Mouse (Mus musculus) adrenal gland, adult 10 weeks (tissue): ENCODE results near the gene Dnah2. TPM values are rescaled to one million over a fixed set of nuclear protein-coding genes. Genes with fewer than 3 reads are reported as not detected.

Experiments
- polyA plus RNA-seq: library from polyadenylated mRNA; stranded (reverse); fragments of 350-450 nt; fragmentation: Illumina TruSeq; extraction: RNeasy Lipid Tissue Mini Kit (QIAGEN cat#74804); gene quantifications from one replicate; pipeline ENCODE4 v1.2.3, GENCODE M21; 2014; ENCODE audit warnings: low read depth, low replicate concordance

Gene Dnah2
- not detected for polyA plus RNA-seq

DNA sequence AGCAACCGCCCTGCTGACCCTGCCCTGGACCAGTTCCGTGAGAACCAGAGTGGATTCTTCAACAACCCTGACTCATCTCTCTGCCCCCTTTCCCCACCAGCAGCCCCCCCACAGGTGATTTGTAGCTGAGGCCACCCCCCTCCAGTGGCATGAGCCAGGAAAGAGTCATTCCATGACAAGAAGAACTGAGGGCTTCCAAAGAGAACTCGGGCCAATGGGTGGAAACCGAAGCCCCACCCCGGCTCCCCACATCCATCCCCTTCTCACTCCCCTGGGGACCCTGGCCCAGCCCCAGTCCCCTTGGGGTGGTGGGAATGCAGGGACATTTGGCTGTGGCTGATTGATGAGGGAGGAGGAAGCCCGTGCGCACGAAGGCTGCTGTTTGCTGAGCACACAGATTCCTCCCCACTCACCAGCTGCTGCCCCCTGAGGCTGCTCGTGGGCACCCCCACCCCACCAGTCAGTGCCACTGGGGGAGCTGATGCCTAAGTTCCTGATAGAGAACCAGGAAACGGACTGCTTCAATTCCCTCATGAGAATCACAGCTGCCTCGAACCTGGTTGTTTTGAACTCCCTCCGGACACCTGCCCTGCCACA, at the start of gene Dnah2:
Gene Dnah2 (minus strand): TSS at position 51 of the 597 bp plus-strand sequence.

DNA sequence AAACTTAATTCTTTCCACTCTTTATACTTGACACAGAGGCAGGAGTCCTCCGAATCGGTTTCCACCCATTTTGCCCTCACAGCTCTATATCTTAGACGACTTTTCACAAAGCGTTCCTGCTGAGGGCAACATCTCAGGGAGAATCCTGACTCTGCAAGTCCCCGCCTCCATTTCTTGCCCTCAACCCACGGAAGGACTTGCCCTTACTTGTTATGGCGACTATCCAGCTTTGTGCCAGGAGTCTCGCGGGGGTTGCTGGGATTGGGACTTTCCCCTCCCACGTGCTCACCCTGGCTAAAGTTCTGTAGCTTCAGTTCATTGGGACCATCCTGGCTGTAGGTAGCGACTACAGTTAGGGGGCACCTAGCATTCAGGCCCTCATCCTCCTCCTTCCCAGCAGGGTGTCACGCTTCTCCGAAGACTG, 31.2 kb upstream of the Dnah2 start, which contains the start of the genes Wrap53 and Trp53:
Gene Wrap53 (minus strand): TSS at position 165 of the 424 bp plus-strand sequence.
Gene Trp53 (plus strand): TSS at position 269 of the 424 bp plus-strand sequence.

DNA sequence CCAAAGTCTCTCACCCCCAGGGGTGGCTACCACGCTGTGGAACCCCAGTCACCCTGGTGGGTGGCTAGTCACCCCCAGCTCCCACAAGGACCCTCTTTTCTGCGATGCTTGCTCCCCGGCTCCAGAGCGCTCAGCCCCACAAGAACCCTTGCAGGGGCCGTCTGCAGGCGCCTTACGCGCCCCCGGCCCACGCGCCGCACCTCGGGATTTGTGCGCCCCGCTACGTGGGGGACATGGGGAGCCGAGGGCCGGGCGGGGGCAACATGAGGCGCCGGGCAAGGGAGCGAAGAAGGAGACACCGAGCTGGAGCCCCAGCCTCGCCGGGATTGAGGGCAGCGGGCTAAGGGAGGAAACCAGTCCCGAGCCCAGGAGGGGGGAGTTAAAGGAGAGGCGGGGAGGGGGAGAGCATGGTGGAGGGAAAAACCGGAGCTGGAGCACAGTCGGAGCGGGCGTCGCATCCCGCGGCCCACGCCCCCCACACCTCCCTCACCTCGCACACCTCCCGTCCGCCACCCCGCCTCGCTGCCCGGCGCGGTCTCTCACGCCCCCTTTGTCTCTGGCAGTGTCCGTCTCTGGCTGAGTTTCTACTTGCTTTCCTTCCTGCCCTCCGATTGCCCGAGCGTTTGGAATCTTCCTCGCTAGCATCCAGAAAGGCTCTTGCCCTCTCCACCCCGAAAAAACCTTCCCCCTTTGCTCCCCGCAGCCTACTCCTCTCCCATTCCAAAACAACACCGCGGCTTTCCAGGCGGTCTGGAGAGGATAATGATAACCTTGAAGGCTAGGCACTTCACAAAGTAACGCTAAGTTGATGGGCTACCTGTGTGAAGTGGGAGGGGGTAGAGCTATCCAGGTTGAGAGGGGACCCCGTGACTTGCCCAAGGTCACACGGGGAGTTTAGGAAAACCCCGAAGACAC, 11.2 kb upstream of the Dnah2 start, which contains the start of gene Efnb3:
Gene Efnb3 (minus strand): TSS at position 355 of the 915 bp plus-strand sequence.

DNA sequence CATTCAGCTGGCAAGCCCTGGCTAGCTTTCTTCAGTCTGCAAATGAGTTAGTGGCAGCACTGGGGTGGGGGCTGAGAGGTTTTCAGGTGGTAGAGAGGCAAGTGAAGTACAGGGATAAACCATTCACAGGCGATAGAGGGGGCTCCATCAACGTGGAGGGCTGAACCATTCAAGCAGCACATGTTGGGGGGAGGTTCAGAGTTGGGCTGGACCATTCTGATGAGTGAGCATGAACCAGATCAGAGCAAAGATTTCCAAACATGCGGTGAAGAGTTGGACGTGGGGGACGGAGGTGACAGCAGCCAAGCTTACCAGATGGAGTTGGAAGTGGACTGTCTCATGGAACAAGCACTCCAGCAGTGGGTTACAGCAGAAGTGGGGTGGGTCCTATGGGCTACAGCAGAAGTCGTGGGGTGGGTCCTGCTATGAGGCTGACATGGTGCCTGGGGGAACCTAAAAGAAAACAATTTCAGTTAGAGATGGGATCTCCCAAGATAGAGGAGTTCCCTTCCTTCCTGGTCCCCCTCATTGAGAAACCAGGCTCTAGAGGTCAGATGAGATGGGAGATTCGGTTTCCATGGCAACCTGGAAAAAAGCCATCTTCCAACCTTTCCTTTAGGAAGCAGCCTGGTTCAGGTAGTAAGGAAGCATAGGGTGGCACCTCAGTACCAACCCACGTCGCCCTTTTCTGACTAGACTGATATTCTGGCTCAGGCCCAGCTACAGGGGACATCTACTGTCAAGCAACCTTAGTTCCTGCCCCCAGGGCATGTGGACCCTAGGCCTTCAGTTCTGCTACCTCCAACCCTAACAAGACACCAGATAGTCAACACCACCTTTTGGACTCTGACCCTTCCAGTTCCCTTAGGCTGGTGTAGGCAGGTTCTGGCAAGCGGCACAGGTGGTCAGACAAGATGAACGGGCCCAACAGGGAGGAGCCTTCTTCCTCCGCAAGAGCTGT, 135.4 kb downstream of the Dnah2 start, which contains the start of gene Kdm6b:
Gene Kdm6b (minus strand): TSS at position 455 of the 961 bp plus-strand sequence.

DNA sequence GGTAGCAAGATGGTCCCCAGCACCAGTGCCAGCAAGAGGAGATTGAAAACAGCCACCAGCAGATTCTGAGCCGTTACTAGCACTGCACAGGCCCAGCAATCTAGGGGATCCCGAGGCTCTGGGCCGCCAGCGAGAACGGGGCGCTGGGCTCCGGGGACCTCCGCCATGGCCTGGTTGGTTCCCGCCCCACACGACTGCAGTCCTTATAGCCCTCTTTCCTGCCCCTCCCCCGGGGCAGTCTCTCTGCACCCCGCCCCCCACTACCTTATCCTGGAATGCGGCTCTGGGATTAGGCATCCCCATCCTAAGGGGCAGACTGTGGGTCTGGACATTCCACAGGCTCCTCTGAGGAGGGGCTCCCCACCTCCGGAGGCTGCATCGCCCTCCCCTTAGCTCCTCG, 150.9 kb downstream of the Dnah2 start, which contains the start of gene Tmem88:
Gene Tmem88 (minus strand): TSS at position 176 of the 400 bp plus-strand sequence.

DNA sequence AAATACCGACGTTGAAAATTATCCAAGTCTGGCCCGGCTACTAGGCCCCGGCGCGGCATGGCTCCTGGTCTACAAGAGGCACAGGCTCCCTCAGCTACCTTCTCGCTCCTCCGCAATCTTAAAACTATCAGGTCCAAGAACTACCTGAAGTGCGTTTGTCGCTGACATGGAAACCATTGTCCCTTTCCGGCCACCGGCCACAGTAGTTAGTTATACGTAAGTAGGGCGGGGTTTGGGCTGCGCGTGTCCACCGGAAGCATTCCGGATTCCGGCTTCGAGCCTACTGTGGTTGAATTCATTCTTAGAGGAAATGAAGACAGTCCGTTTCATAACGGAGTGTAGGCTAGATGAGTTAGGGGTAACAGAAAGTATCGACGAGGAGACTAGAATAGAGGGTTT, 153.7 kb downstream of the Dnah2 start, which contains the start of the genes Naa38 and Cyb5d1:
Gene Naa38 (plus strand): TSS at position 253 of the 399 bp plus-strand sequence.
Gene Cyb5d1 (minus strand): TSS at position 397 of the 399 bp plus-strand sequence.

Other genes starting within 250 kb of the Dnah2 start
- gene Cntrob, start 225.3 kb downstream of the Dnah2 start, polyA plus RNA-seq = 1.8 TPM
- 58.0 TPM for gene Trappc1, start 225.1 kb downstream of the Dnah2 start, polyA plus RNA-seq
- gene Kcnab3, start 222.9 kb downstream of the Dnah2 start, polyA plus RNA-seq = 14.0 TPM
- 15.8 TPM for gene Rnf227, start 208.6 kb downstream of the Dnah2 start, polyA plus RNA-seq
- gene Chd3, start 179.7 kb downstream of the Dnah2 start, polyA plus RNA-seq = 10.1 TPM
- gene Naa38, start 153.6 kb downstream of the Dnah2 start, polyA plus RNA-seq = 7.9 TPM
- gene Cyb5d1, start 153.5 kb downstream of the Dnah2 start, polyA plus RNA-seq = 62.7 TPM
- 1.5 TPM for gene Tmem88, start 150.9 kb downstream of the Dnah2 start, polyA plus RNA-seq
- 3.8 TPM for gene Kdm6b, start 135.4 kb downstream of the Dnah2 start, polyA plus RNA-seq
- 0.29 TPM for gene Efnb3, start 11.1 kb upstream of the Dnah2 start, polyA plus RNA-seq
- 1.6 TPM for gene Wrap53, start 31.1 kb upstream of the Dnah2 start, polyA plus RNA-seq
- 8.5 TPM for gene Trp53, start 31.2 kb upstream of the Dnah2 start, polyA plus RNA-seq
- 31.6 TPM for gene Atp1b2, start 56.8 kb upstream of the Dnah2 start, polyA plus RNA-seq
- not detected for gene Shbg, start 68.8 kb upstream of the Dnah2 start, polyA plus RNA-seq
- gene Sat2, start 72.9 kb upstream of the Dnah2 start, polyA plus RNA-seq = 2.8 TPM
- 14.5 TPM for gene Fxr2, start 83.9 kb upstream of the Dnah2 start, polyA plus RNA-seq
- not detected for gene Sox15, start 106.2 kb upstream of the Dnah2 start, polyA plus RNA-seq
- gene Mpdu1, start 113.5 kb upstream of the Dnah2 start, polyA plus RNA-seq = 23.0 TPM
- gene Cd68, start 117.0 kb upstream of the Dnah2 start, polyA plus RNA-seq = 4.0 TPM
- gene Eif4a1, start 123.3 kb upstream of the Dnah2 start, polyA plus RNA-seq = 617 TPM
- 56.8 TPM for gene Senp3, start 133.0 kb upstream of the Dnah2 start, polyA plus RNA-seq
- gene Tnfsf13, start 136.7 kb upstream of the Dnah2 start, polyA plus RNA-seq = 8.3 TPM
- gene Tnfsf12, start 146.7 kb upstream of the Dnah2 start, polyA plus RNA-seq = 2.2 TPM
- 1.6 TPM for gene Tnfsfm13, start 147.0 kb upstream of the Dnah2 start, polyA plus RNA-seq
- 37.7 TPM for gene Polr2a, start 209.5 kb upstream of the Dnah2 start, polyA plus RNA-seq
- not detected for gene Slc35g3, start 212.9 kb upstream of the Dnah2 start, polyA plus RNA-seq
- 35.4 TPM for gene Zbtb4, start 216.8 kb upstream of the Dnah2 start, polyA plus RNA-seq
- gene Chrnb1, start 246.8 kb upstream of the Dnah2 start, polyA plus RNA-seq = 1.3 TPM